Mouse (Mus musculus) heart, adult 2 months (tissue): ENCODE results near the gene Lrfn3.

ENCODE experiments used
- CTCF ChIP-seq: fragments of 200-600 bp; IDR thresholded peaks from 2 replicates; pipeline ENCODE4 v1.8.1; 2022; ENCODE audit warnings: antibody characterized with exemption, mild to moderate bottlenecking, moderate library complexity
- EP300 ChIP-seq: fragments of 200-500 bp; IDR thresholded peaks from 2 replicates; pipeline ENCODE4 v1.6.1; 2011; ENCODE audit warnings: low read depth, low read length, control low read depth; ENCODE audit not compliant: insufficient read depth
- POLR2A ChIP-seq: fragments of 200-500 bp; IDR thresholded peaks from 2 replicates; pipeline ENCODE4 v1.6.1; 2011; ENCODE audit warnings: mild to moderate bottlenecking, low read depth, low read length, control low read depth; ENCODE audit not compliant: insufficient read depth

DNA sequence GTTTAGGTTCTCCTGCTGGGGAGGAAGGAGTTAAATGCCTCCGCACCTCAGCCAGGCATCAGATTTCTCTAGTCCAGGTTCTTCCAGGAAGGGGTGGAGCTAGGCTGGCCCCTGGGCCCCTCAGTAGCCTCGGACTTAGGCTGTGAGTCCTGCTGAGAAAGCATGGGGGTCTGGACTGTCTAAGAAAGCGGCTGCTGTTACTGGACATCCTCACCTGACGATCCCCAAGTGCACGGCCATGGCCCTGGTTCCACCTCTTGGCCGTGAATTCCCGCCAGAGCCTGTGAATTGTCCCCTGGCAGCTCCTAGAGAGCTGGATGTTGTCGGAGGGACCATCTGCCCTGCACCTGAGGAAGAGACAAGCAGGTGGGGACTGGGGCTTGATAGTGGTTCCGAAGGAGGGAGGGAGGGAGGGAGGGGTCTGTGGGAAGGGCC lies 47.8 kb downstream of the Lrfn3 start, which contains the start of gene Syne4:
- TF ChIP-seq CTCF (no peak), POLR2A (no peak), EP300 (no peak)
